Comparison of ENCODE assay signal across 8 mouse cellular contexts in the genomic region with DNA sequence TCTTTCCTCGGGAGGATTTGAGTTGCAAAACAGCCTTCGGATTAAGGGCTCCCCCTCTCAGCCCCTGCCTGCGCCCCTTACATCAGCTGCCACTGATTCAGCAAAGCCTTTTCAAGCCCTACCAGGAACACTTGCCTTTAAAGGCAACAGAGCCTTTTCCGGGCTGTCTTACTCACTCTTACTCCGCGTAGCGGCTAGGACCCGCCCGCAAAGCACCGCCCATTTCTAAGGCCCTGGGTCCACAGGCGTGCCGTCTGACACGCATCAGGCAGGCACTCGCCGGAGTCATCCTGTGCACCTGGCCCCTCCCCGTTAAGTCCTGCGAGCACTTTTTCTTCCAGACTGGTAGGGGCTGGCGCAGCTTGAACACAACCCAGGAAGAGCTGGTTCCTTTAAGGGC. TPM values are rescaled to one million over a fixed set of nuclear protein-coding genes. Genes with fewer than 3 reads are reported as not detected.
DNase-seq lines count a peak whose midpoint lies in the region; ATAC-seq and TF ChIP-seq lines count a peak whose summit lies in the region.

No protein-coding gene starts in this region.

- peak overlapping the region; percentile 53 for H3K27ac ChIP-seq in forebrain, embryonic 11.5 days (ENCODE audit: low read depth, low read length)
- H3K27ac ChIP-seq in layer of hippocampus, adult 2 months, result peak overlapping the region; percentile 73

- WGBS in forebrain, embryonic 11.5 days, result 0% methylated on average over 18 of the region's 18 CpGs

- intact Hi-C loops in heart, postnatal 25 days (cut with DNase I), result no loop called here

- H3K9ac ChIP-seq in forebrain, embryonic 11.5 days (ENCODE audit: low read length), result peak overlapping the region; percentile 54

- no peaks in the 10 kb centered on the region; the same call in 1 of the 2 replicates for H3K27me3 ChIP-seq in forebrain, embryonic 11.5 days (ENCODE audit: control insufficient read depth, insufficient read depth, low read length)

- ATAC-seq in forebrain, embryonic 11.5 days (replicated peaks; ENCODE audit: low FRiP score), result no peak

- peak; percentile 79 to 81 for DNase-seq in CD8-positive naive resting alpha-beta T cell, adult 2 months (ENCODE audit: low read depth in 2 of 2, low spot score in 2 of 2)
- DNase-seq in adrenal gland, postnatal 14 days, result peak; percentile 77
- peak; percentile 83 for DNase-seq in forebrain, embryonic 11.5 days (ENCODE audit: low spot score)
- peak; percentile 42 for DNase-seq in heart, postnatal 25 days (ENCODE audit: low spot score)
- DNase-seq in layer of hippocampus, adult 2 months (ENCODE audit: low spot score in 2 of 2), result peak; percentile 48 to 65
- DNase-seq in lung, postnatal 4 days, result peak; percentile 76 to 83
- peak; percentile 67 for DNase-seq in right cerebral cortex, adult 18-20 months
- DNase-seq in urinary bladder, adult 18-20 months (ENCODE audit: low spot score in 2 of 2), result peak; percentile 67 to 80

- peak overlapping the region; percentile 63 for H3K4me2 ChIP-seq in forebrain, embryonic 11.5 days (ENCODE audit: low read depth, low read length, severe bottlenecking)

- peak overlapping the region; percentile 25 for H3K4me3 ChIP-seq in forebrain, embryonic 11.5 days (ENCODE audit: low read depth, low read length)
- peak overlapping the region; percentile 54 for H3K4me3 ChIP-seq in layer of hippocampus, adult 2 months

- peaks cover 17% of the 10 kb centered on the region for H3K4me1 ChIP-seq in forebrain, embryonic 11.5 days (replicated peaks; ENCODE audit: control insufficient read depth, insufficient read depth, low read length)

- H3K36me3 ChIP-seq in forebrain, embryonic 11.5 days (ENCODE audit: control insufficient read depth, insufficient read depth, low read length), result no peaks in the 10 kb centered on the region

- H3K9me3 ChIP-seq in forebrain, embryonic 11.5 days (ENCODE audit: control insufficient read depth, low read length), result no peaks in the 10 kb centered on the region

- TF ChIP-seq CTCF in layer of hippocampus, adult 2 months (conservative IDR thresholded peaks at IDR 0.05), result no peak

RNA-seq across cellular contexts. Expression of gene Slc2a1, which starts 2.8 kb away (rescaled TPM):
- 15.9 and 19.6 TPM in 2 replicates for total RNA-seq in adrenal gland, postnatal 14 days (2021)
- polyA plus RNA-seq in forebrain, embryonic 11.5 days (2014; fragmentation: Nextera tagmentation; extraction: Ambion mirVana), result 171 and 181 TPM in 2 replicates
- total RNA-seq in heart, postnatal 25 days (2021), result 1 to 10 TPM; 7.3 to 8.0 TPM
- total RNA-seq in layer of hippocampus, adult 2 months (2021), result 10 to 100 TPM; 94.5 to 96.4 TPM
